Mouse (Mus musculus) adrenal gland, adult 10 weeks (tissue): ENCODE data around the gene Serpina9. TPM values are rescaled to one million over a fixed set of nuclear protein-coding genes. Genes with fewer than 3 reads are reported as not detected.

Source experiments
- polyA plus RNA-seq: library from polyadenylated mRNA; stranded (reverse); fragments of 350-450 nt; fragmentation: Illumina TruSeq; extraction: RNeasy Lipid Tissue Mini Kit (QIAGEN cat#74804); gene quantifications from one replicate; pipeline ENCODE4 v1.2.3, GENCODE M21; 2014; ENCODE audit warnings: low read depth, low replicate concordance

The Serpina9 gene
- not detected for polyA plus RNA-seq

GRCm38 (mm10) chr12:104013620-104014019, at the start of gene Serpina9:
Gene Serpina9 (minus strand): TSS chr12:104013755.

GRCm38 (mm10) chr12:104044343-104044742, 30.8 kb upstream of the Serpina9 start, which contains the start of gene Serpina12:
Gene Serpina12 (minus strand): TSS chr12:104044443.

GRCm38 (mm10) chr12:103989857-103990256, 23.7 kb downstream of the Serpina9 start, which contains the start of gene Serpina11:
Gene Serpina11 (minus strand): TSS chr12:103989957.

GRCm38 (mm10) chr12:103958798-103959197, 54.8 kb downstream of the Serpina9 start, which contains the start of gene Serpina1e:
Gene Serpina1e (minus strand): TSS chr12:103958975.

Other genes with a start within 250 kb of the Serpina9 start
- 0.52 TPM for gene Serpina1d, start 240.2 kb downstream of the Serpina9 start, polyA plus RNA-seq
- gene Serpina1b, start 183.4 kb downstream of the Serpina9 start, polyA plus RNA-seq = not detected
- not detected for gene Serpina1a, start 150.2 kb downstream of the Serpina9 start, polyA plus RNA-seq
- not detected for gene Serpina1c, start 108.9 kb downstream of the Serpina9 start, polyA plus RNA-seq
- not detected for gene Serpina1e, start 54.8 kb downstream of the Serpina9 start, polyA plus RNA-seq
- gene Serpina11, start 23.8 kb downstream of the Serpina9 start, polyA plus RNA-seq = not detected
- gene Serpina12, start 30.7 kb upstream of the Serpina9 start, polyA plus RNA-seq = not detected
- 0.52 TPM for gene Serpina5, start 87.4 kb upstream of the Serpina9 start, polyA plus RNA-seq
- gene Serpina3a, start 99.0 kb upstream of the Serpina9 start, polyA plus RNA-seq = not detected
- gene Serpina3b, start 114.2 kb upstream of the Serpina9 start, polyA plus RNA-seq = 0.58 TPM
- 9.7 TPM for gene Serpina3c, start 140.1 kb upstream of the Serpina9 start, polyA plus RNA-seq
- 0.58 TPM for gene Serpina3f, start 200.8 kb upstream of the Serpina9 start, polyA plus RNA-seq
- gene Serpina3g, start 222.5 kb upstream of the Serpina9 start, polyA plus RNA-seq = 3.3 TPM
- not detected for gene Serpina3i, start 249.4 kb upstream of the Serpina9 start, polyA plus RNA-seq